Mouse (Mus musculus): ENCODE measurements around the gene 2900026A02Rik.

- TF ChIP-seq CTCF (IDR thresholded peaks at IDR 0.05; ENCODE audit: insufficient read depth, low read length) (no peak), POLR2A (IDR thresholded peaks at IDR 0.05; ENCODE audit: borderline replicate concordance, extremely low read depth, low read depth, low read length) (no peak)
Measured at GRCm38 (mm10) chr5:113090077-113090690, 130.9 kb downstream of the 2900026A02Rik start.
